Mouse (Mus musculus): Measurements from ENCODE around the gene Elmo2. TPM values are rescaled to one million over a fixed set of nuclear protein-coding genes. Genes with fewer than 3 reads are reported as not detected.

Elmo2 gene
- total and polyA plus RNA-seq, 3 experiments, result 9.0 to 11.7 (median 10.1) TPM

- H3K9ac ChIP-seq (ENCODE audit: insufficient read depth, low read depth), result no peak overlapping the region
- dilution Hi-C loops (cut with MboI; ENCODE audit: extremely low pct_ligation_motif_present, extremely low pct_unique_long_range_greater_than_20kb, low sequenced_read_pairs), result no loop called here
- in situ Hi-C loops (cut with MboI; ENCODE audit: low pct_ligation_motif_present, low pct_unique_long_range_greater_than_20kb, low sequenced_read_pairs), result no loop called here
Measured at GRCm38 (mm10) chr2:165238416-165239145, 87.7 kb downstream of the Elmo2 start.

More at GRCm38 (mm10) chr2:165238416-165239145, 87.7 kb downstream of the Elmo2 start:
- no peaks in the 10 kb centered on the region for H3K36me3 ChIP-seq (replicated peaks in 1 of 2; ENCODE audit: control insufficient read depth in 1 of 2, insufficient read depth in 1 of 2, low read length in 1 of 2)
- no peak overlapping the region for H3K4me2 ChIP-seq (ENCODE audit: insufficient read depth, low read depth, poor library complexity, severe bottlenecking)
- peaks cover 25 to 29% of the 10 kb centered on the region in 2 experiments for H3K4me1 ChIP-seq (ENCODE audit: control insufficient read depth in 1 of 2, insufficient read depth in 2 of 2)
- H3K79me2 ChIP-seq (replicated peaks; ENCODE audit: control insufficient read depth, extremely low read depth, insufficient read depth, poor library complexity, severe bottlenecking), result no peaks in the 10 kb centered on the region
- DNase-seq (ENCODE audit: extremely low read depth), result no peak
- H3K27ac ChIP-seq (ENCODE audit: insufficient read depth, low read depth), result no peak overlapping the region
- peaks cover 13% of the 10 kb centered on the region for H3K9me3 ChIP-seq (replicated peaks; ENCODE audit: low read length)
- H3K27me3 ChIP-seq (replicated peaks), result peaks cover 90% of the 10 kb centered on the region
- no peak for TF ChIP-seq CTCF (conservative IDR thresholded peaks at IDR 0.05 in 1 of 2, IDR thresholded peaks at IDR 0.05 in 1 of 2; ENCODE audit: low read depth in 2 of 2, low read length in 2 of 2)
- TF ChIP-seq CHD1 (IDR thresholded peaks at IDR 0.05; ENCODE audit: low read depth, low read length), result no peak
- TF ChIP-seq MEF2A (IDR thresholded peaks at IDR 0.05; ENCODE audit: borderline replicate concordance, low read depth, low read length), result no peak
- no peak for TF ChIP-seq PAX5 (IDR thresholded peaks at IDR 0.05; ENCODE audit: low read length)
- TF ChIP-seq POLR2AphosphoS2 (IDR thresholded peaks at IDR 0.05; ENCODE audit: low read depth, low read length), result no peak
- TF ChIP-seq TBP (conservative IDR thresholded peaks at IDR 0.05; ENCODE audit: low read depth, low read length), result no peak
- TF ChIP-seq MAZ (IDR thresholded peaks at IDR 0.05; ENCODE audit: low read depth, low read length), result no peak
- TF ChIP-seq MYC (IDR thresholded peaks at IDR 0.05; ENCODE audit: low read depth, low read length), result no peak
- TF ChIP-seq BHLHE40 (IDR thresholded peaks at IDR 0.05; ENCODE audit: low read depth, low read length), result no peak
- H3K4me3 ChIP-seq (replicated peaks in 1 of 3; ENCODE audit: low read depth in 2 of 3, low read length in 2 of 3, poor library complexity in 1 of 3), result no peak overlapping the region

Other genes starting within 250 kb of the Elmo2 start
- gene 1700025C18Rik, start 235.7 kb downstream of the Elmo2 start, total RNA-seq (2012; rRNA removed), result not detected in 2 replicates
- gene 1700025C18Rik, start 235.7 kb downstream of the Elmo2 start, total RNA-seq (2014; rRNA removed), result not detected in 2 replicates
- gene 1700025C18Rik, start 235.7 kb downstream of the Elmo2 start, polyA plus RNA-seq (2012; ENCODE audit: insufficient read length, low read depth), result not detected in 2 replicates
- gene Cdh22, start 91.6 kb downstream of the Elmo2 start, total RNA-seq (2012; rRNA removed), result 0.08 TPM in 1 of 2 replicates, not detected in the other
- not detected in 2 replicates for gene Cdh22, start 91.6 kb downstream of the Elmo2 start, total RNA-seq (2014; rRNA removed)
- not detected in 2 replicates for gene Cdh22, start 91.6 kb downstream of the Elmo2 start, polyA plus RNA-seq (2012; ENCODE audit: insufficient read length, low read depth)
- gene Slc35c2, start 38.6 kb downstream of the Elmo2 start, total RNA-seq (2012; rRNA removed), result 45.5 and 49.3 TPM in 2 replicates
- gene Slc35c2, start 38.6 kb downstream of the Elmo2 start, total RNA-seq (2014; rRNA removed), result 41.6 and 55.3 TPM in 2 replicates
- gene Slc35c2, start 38.6 kb downstream of the Elmo2 start, polyA plus RNA-seq (2012; ENCODE audit: insufficient read length, low read depth), result 35.2 and 57.8 TPM in 2 replicates
- not detected in 2 replicates for gene Zfp663, start 42.2 kb upstream of the Elmo2 start, total RNA-seq (2012; rRNA removed)
- not detected in 2 replicates for gene Zfp663, start 42.2 kb upstream of the Elmo2 start, total RNA-seq (2014; rRNA removed)
- gene Zfp663, start 42.2 kb upstream of the Elmo2 start, polyA plus RNA-seq (2012; ENCODE audit: insufficient read length, low read depth), result not detected in 2 replicates
- not detected in 2 replicates for gene Zfp334, start 61.8 kb upstream of the Elmo2 start, total RNA-seq (2012; rRNA removed)
- gene Zfp334, start 61.8 kb upstream of the Elmo2 start, total RNA-seq (2014; rRNA removed), result not detected in 2 replicates
- gene Zfp334, start 61.8 kb upstream of the Elmo2 start, polyA plus RNA-seq (2012; ENCODE audit: insufficient read length, low read depth), result not detected in 2 replicates
- not detected in 2 replicates for gene Ocstamp, start 73.9 kb upstream of the Elmo2 start, total RNA-seq (2012; rRNA removed)
- not detected in 2 replicates for gene Ocstamp, start 73.9 kb upstream of the Elmo2 start, total RNA-seq (2014; rRNA removed)
- not detected in 2 replicates for gene Ocstamp, start 73.9 kb upstream of the Elmo2 start, polyA plus RNA-seq (2012; ENCODE audit: insufficient read length, low read depth)
- not detected in 2 replicates for gene Slc13a3, start 146.8 kb upstream of the Elmo2 start, total RNA-seq (2012; rRNA removed)
- not detected in 2 replicates for gene Slc13a3, start 146.8 kb upstream of the Elmo2 start, total RNA-seq (2014; rRNA removed)
- gene Slc13a3, start 146.8 kb upstream of the Elmo2 start, polyA plus RNA-seq (2012; ENCODE audit: insufficient read length, low read depth), result not detected in 2 replicates
- gene Trp53rka, start 166.8 kb upstream of the Elmo2 start, total RNA-seq (2012; rRNA removed), result 17.5 and 20.3 TPM in 2 replicates
- 12.1 and 13.0 TPM in 2 replicates for gene Trp53rka, start 166.8 kb upstream of the Elmo2 start, total RNA-seq (2014; rRNA removed)
- 14.8 and 16.0 TPM in 2 replicates for gene Trp53rka, start 166.8 kb upstream of the Elmo2 start, polyA plus RNA-seq (2012; ENCODE audit: insufficient read length, low read depth)
- gene Slc2a10, start 177.3 kb upstream of the Elmo2 start, total RNA-seq (2012; rRNA removed), result not detected in 2 replicates
- gene Slc2a10, start 177.3 kb upstream of the Elmo2 start, total RNA-seq (2014; rRNA removed), result not detected in 2 replicates
- not detected in 2 replicates for gene Slc2a10, start 177.3 kb upstream of the Elmo2 start, polyA plus RNA-seq (2012; ENCODE audit: insufficient read length, low read depth)